Mouse (Mus musculus) T-cell, adult 2 months (primary cell): ENCODE data around the gene Prl8a1.

Experiments
- DNase-seq: peaks from one replicate; pipeline ENCODE4 v3.0.0; 2022; ENCODE audit warnings: low spot score

The Prl8a1 gene

GRCm38 (mm10) chr13:27582071-27582470 lies at the start of gene Prl8a1:
Gene Prl8a1, minus strand, starts transcription at chr13:27582171.
- no peak for DNase-seq

- no peak for DNase-seq
Measured at GRCm38 (mm10) chr13:27610482-27610881, 28.5 kb upstream of the Prl8a1 start, which contains the start of gene Prl7b1. Gene Prl7b1, minus strand, starts transcription at chr13:27610582.

- no peak for DNase-seq
Measured at GRCm38 (mm10) chr13:27564506-27564905, 17.5 kb downstream of the Prl8a1 start, which contains the start of gene Prl8a9. Gene Prl8a9, minus strand, starts transcription at chr13:27564606.

- DNase-seq, result no peak
Measured at GRCm38 (mm10) chr13:27553336-27553735, 28.6 kb downstream of the Prl8a1 start.
